Mouse (Mus musculus): ENCODE data around the gene Arfrp1. TPM values are rescaled to one million over a fixed set of nuclear protein-coding genes. Genes with fewer than 3 reads are reported as not detected.

Gene Arfrp1
- polyA plus RNA-seq, 1 experiment from 2014 or later = 64.8 TPM

DNA sequence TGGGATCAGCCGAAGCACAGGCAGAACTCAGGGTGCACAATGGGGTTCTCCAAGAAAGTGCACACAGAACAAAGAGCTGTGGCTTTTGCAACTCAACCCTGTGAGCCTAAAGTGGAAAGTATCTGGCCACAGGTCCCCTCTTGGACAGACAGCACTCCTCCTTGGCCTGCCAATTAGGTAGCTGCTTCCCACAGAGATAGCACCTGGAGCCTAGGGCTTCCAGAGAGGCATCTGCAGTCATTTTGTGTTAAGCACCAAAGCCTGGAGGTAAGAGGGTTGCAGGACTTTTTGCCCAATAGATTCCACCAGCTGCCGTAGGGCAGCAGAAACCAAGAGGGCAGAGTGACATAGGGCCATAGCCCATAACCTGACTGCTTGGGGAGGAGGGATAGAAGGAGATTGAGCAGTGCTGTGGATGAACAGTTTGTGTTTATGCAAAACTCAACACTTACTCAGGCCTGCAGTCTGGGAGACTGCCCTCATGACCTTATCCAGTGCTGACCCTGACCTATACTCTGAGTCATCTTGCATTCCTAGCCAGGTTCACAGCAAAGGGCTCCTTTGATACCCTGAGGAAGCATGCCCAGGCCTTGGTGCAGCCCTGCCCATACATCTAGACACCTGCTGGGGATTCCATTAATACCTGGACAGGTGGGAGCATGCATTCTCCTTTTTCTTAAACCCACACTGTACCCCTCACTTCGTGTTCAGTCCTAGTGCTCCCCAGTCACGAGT, 25.1 kb upstream of the Arfrp1 start:
- Histone ChIP-seq H3K4me2 (no peak overlapping the region), H3K9ac (no peak overlapping the region), H3K27me3 (no peaks in the 10 kb centered on the region), H3K9me3 (no peaks in the 10 kb centered on the region), H3K36me3 (peaks cover 21% of the 10 kb centered on the region), H3K27ac (no peak overlapping the region), H3K4me3 (no peak overlapping the region), H3K4me1 (peaks cover 9% of the 10 kb centered on the region; the same call in 1 of the 2 replicates)
- WGBS = 55% methylated on average over 4 of the region's 4 CpGs
- no peak for ATAC-seq (ENCODE audit: insufficient number of reproducible peaks, low FRiP score, low TSS enrichment, low read depth)

DNA sequence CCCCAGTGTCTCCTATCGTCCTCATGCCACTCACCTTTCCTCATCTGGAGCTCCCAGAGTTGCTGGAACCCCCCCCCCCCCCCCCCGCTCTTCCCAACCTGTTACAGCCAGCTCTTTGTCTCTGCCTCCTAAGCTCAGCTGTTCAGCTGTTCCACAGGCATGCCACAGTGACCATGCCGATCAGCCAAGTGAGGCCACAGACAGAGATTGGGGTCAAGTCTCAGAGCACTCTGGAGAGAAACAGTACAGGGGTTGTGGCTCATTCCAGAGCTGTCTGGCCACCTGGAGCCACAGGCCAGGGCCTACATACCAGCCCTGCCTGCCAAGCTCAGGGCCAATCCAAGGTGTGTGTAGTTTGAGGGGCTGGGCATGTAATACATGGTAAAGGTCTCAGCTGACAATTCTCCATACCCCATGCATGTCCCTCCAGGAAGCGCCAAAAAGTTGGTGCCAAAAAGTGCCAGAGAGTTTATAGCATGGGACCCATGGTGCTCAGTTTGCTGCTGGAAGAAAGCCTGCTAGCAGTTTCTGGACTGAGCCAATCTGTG, 21.5 kb upstream of the Arfrp1 start:
- H3K9me3 ChIP-seq = no peaks in the 10 kb centered on the region
- H3K9ac ChIP-seq = no peak overlapping the region
- no peak overlapping the region for H3K27ac ChIP-seq
- ATAC-seq (ENCODE audit: insufficient number of reproducible peaks, low FRiP score, low TSS enrichment, low read depth) = no peak
- H3K4me2 ChIP-seq = no peak overlapping the region
- peaks cover 51% of the 10 kb centered on the region for H3K36me3 ChIP-seq
- WGBS = 80% methylated on average over 3 of the region's 4 CpGs
- no peak overlapping the region for H3K4me3 ChIP-seq
- H3K27me3 ChIP-seq = no peaks in the 10 kb centered on the region
- peaks cover 20% of the 10 kb centered on the region for H3K4me1 ChIP-seq

DNA sequence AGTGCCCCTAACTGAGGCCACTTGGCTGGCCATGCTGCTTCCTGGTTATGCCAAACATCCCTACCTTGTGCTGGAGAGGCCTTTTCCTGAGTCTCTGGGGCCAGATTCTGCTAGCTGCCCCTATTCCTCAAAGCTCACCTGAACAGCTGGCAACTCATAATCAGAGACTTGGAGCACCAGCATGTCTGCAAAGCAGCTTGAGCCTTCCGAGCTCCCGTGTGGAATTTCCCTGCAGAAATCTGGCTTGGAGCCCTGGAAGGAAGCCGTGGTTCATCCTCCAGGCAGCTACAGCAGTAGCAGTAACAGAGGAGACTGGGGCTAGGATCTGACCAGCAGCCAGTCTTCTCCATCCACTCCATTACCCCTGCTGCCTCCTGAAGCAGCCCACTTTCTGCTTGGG, 20.7 kb upstream of the Arfrp1 start:
- Histone ChIP-seq H3K4me3 (no peak overlapping the region), H3K4me1 (peaks cover 20% of the 10 kb centered on the region), H3K9ac (no peak overlapping the region), H3K36me3 (peaks cover 55% of the 10 kb centered on the region), H3K27ac (peak overlapping the region; percentile 65; the same call in 1 of the 2 replicates), H3K9me3 (no peaks in the 10 kb centered on the region), H3K4me2 (no peak overlapping the region), H3K27me3 (no peaks in the 10 kb centered on the region)
- 53% methylated on average over 3 of the region's 3 CpGs for WGBS
- ATAC-seq (ENCODE audit: insufficient number of reproducible peaks, low FRiP score, low TSS enrichment, low read depth) = no peak

DNA sequence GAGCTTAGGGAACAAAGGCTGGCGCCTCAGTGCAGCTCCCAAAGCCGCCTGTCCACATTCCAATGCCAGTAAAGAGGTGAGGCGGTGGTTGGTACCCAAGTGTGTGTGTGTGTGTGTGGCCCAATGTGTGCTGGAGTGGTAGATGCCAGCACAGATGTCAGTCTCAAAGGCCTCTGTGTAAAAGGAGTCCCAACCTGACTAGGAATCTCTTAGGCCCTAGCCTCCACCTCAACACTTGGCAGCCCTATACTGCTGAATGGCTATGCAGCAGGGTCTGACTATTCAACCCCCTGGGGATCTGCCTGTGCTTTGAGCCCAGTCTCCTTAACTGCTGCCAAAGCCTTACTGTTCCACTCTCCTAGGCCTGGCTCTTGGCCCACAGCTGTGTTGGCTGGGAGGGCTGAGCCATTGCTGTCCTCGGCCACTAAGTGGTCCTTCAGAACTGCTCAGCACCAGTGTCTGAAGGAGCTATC, 19.8 kb upstream of the Arfrp1 start:
- Histone ChIP-seq H3K4me1 (peaks cover 20% of the 10 kb centered on the region), H3K9me3 (no peaks in the 10 kb centered on the region), H3K9ac (no peak overlapping the region), H3K4me2 (no peak overlapping the region), H3K4me3 (no peak overlapping the region), H3K27me3 (no peaks in the 10 kb centered on the region), H3K36me3 (peaks cover 64% of the 10 kb centered on the region), H3K27ac (peak overlapping the region; percentile 65)
- WGBS = 69% methylated on average over 4 of the region's 4 CpGs
- peak; percentile 45; the same call in 1 of the 2 replicates for ATAC-seq (ENCODE audit: insufficient number of reproducible peaks, low FRiP score, low TSS enrichment, low read depth)

DNA sequence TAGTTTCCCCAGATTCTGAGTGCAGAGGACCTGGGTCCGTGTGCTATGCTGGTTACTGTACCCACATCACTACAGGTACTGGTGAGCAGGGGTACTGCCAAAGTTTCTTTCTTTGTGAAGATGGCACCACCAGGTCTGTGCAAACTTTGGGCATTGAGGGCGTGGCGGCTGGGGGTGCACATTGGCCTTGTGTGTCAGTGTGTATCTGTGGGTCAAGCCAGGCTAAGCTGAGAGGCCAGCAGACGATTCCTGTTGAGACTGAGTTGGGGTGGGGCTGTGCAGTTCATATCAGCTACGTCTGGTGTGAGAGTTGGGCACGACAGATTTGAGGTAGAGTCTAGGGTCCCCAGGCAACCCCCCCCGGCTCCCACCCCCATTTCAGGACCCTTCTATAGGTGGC, 19.3 kb upstream of the Arfrp1 start:
- Histone ChIP-seq H3K4me2 (no peak overlapping the region), H3K9ac (no peak overlapping the region), H3K36me3 (peaks cover 69% of the 10 kb centered on the region), H3K27me3 (no peaks in the 10 kb centered on the region), H3K4me3 (no peak overlapping the region), H3K4me1 (peaks cover 20% of the 10 kb centered on the region), H3K9me3 (no peaks in the 10 kb centered on the region), H3K27ac (peak overlapping the region; percentile 54)
- 84% methylated on average over 7 of the region's 7 CpGs for WGBS
- 0 out of 2 replicates have a peak, but pooled peaks have one; percentile 21 for ATAC-seq (ENCODE audit: insufficient number of reproducible peaks, low FRiP score, low TSS enrichment, low read depth)

DNA sequence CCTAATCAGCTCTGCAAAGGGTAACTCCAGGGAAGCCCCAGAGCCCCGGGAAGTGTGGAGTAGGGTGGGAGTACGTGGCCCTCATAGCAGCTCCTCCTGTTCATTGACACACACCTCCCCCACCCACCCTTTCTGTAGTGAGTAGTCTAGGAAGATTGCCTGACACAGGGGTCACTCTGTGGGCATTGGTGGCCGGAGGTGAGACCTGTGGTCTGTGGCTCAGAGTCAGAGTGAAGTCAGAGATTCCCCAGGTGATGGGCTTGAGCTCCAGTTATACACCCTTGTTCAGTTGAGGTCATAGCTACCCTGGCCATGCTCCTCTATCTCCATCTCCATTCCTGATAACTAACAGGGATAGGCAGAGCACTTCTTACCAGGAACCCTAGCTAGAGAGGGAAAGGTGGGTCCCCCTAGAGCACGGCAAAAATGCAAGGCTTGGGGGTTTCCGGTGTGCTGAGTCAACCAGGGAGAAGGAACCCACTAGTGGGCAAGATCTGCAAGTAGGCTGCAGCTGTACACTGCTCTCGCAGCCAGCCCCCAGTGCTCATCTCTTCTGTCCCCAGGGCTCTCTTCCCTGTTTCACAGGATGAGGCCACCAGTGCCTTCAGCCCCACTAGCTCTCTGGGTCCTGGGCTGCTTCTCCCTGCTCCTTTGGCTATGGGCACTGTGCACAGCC, 16.6 kb upstream of the Arfrp1 start:
- H3K36me3 ChIP-seq = peaks cover 79% of the 10 kb centered on the region

DNA sequence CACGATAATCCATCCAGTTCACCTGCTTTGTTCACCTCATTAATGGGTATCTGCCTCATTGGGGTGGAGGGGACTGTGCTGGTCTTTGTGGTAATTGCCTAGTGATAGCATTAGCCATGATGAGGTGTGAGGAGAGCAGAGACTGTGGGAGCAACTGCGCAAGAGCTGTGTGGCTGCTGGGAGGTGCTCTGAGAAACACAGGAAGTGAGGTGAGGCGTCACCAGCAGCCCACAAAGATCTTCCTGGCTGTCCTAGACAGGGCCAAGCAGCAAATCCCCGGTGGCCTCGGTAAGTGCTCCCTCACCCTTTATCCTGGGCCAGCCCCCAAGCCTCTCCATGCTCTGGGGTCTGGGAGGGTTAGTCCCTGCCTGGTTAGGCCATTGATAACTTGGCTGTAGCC, 15.9 kb upstream of the Arfrp1 start:
- Histone ChIP-seq H3K9me3 (no peaks in the 10 kb centered on the region), H3K4me1 (peaks cover 17% of the 10 kb centered on the region), H3K4me3 (no peak overlapping the region), H3K27me3 (no peaks in the 10 kb centered on the region), H3K4me2 (no peak overlapping the region), H3K36me3 (peaks cover 75% of the 10 kb centered on the region), H3K27ac (no peak overlapping the region), H3K9ac (no peak overlapping the region)
- 95% methylated on average over 5 of the region's 5 CpGs for WGBS
- no peak for ATAC-seq (ENCODE audit: insufficient number of reproducible peaks, low FRiP score, low TSS enrichment, low read depth)

More for the DNA sequence above, 16.6 kb upstream of the Arfrp1 start:
- no peak overlapping the region for H3K4me3 ChIP-seq
- H3K9ac ChIP-seq = no peak overlapping the region
- WGBS = 86% methylated on average over 6 of the region's 6 CpGs
- no peaks in the 10 kb centered on the region for H3K27me3 ChIP-seq
- no peak overlapping the region for H3K4me2 ChIP-seq
- no peak overlapping the region for H3K27ac ChIP-seq
- ATAC-seq (ENCODE audit: insufficient number of reproducible peaks, low FRiP score, low TSS enrichment, low read depth) = no peak
- peaks cover 19% of the 10 kb centered on the region for H3K4me1 ChIP-seq
- H3K9me3 ChIP-seq = no peaks in the 10 kb centered on the region

DNA sequence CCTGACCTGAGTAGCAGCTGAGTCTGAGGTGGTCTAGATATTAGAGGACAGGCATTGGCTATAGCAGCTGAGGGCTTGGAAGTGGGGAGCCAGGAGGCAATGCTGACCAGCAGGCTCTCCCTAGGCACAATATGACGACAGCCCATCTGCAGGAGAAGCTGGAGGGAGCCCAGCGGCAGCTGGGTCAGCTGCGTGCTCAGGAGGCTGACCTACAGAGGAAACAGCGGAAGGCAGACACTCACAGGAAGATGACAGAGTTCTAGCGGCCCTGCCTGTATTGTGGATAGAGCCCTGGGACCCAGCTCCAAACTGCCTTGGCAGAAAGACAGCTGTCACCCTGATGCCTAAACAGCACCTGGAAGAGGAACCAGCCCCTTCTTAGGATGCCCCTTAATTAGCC, 15.0 kb upstream of the Arfrp1 start:
- Histone ChIP-seq H3K9ac (no peak overlapping the region), H3K27ac (no peak overlapping the region), H3K4me2 (no peak overlapping the region), H3K36me3 (peaks cover 70% of the 10 kb centered on the region), H3K27me3 (no peaks in the 10 kb centered on the region), H3K9me3 (no peaks in the 10 kb centered on the region), H3K4me3 (no peak overlapping the region), H3K4me1 (peaks cover 10% of the 10 kb centered on the region; the same call in 1 of the 2 replicates)
- 90% methylated on average over 5 of the region's 5 CpGs for WGBS
- no peak for ATAC-seq (ENCODE audit: insufficient number of reproducible peaks, low FRiP score, low TSS enrichment, low read depth)

DNA sequence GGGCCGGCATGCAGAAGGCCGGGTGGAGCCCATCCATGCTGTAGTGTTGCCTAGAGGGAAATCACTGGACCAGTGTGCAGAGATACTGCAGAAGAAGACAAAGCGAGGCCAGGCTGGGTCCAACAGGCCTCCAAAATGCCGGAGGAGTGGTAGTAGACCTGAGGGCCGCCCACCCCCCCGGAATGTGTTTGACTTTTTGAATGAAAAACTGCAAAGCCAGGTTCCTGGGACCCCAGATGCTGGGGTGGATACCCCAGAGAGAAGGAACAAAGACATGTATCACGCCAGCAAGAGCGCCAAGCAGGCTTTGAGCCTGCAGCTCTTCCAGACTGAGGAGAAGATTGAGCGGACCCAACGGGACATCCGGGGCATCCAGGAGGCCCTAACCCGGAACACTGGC, 14.6 kb upstream of the Arfrp1 start, which contains the start of gene Lime1:
TSS of gene Lime1 (plus strand) at position 301 of the 400 bp plus-strand sequence.
- no peak within 1 kb of the TSS for H3K27ac ChIP-seq
- no peaks in the 10 kb centered on the region for H3K27me3 ChIP-seq
- H3K4me3 ChIP-seq = no peak within 1 kb of the TSS
- H3K4me2 ChIP-seq = no peak within 1 kb of the TSS
- H3K4me1 ChIP-seq = 0 out of 2 replicates have a peak, but pooled peaks cover 5% of the 10 kb centered on the region
- no peak for ATAC-seq (ENCODE audit: insufficient number of reproducible peaks, low FRiP score, low TSS enrichment, low read depth)
- peaks cover 70% of the 10 kb centered on the region for H3K36me3 ChIP-seq
- H3K9me3 ChIP-seq = no peaks in the 10 kb centered on the region
- WGBS = 94% methylated on average over 12 of the region's 12 CpGs
- no peak within 1 kb of the TSS for H3K9ac ChIP-seq

DNA sequence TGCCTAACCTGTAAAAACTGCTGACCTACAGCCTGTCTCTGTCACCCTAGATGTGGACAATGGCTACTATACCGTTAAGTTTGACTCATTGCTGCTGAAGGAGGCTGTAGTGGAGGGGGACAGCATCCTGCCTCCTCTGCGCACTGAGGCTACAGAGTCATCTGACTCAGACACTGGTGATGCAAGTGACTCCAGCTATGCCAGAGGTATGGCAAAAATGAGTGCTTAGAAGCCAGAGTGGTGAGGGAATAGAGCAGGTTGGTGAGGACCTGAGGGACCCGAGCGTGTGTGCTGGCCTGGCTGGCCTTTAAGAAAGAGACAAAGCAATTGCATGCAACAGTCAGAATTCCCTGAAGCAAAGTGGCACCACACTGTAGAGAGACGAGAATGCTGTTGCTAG, 13.5 kb upstream of the Arfrp1 start:
- no peaks in the 10 kb centered on the region for H3K9me3 ChIP-seq
- H3K36me3 ChIP-seq = peaks cover 60% of the 10 kb centered on the region
- H3K9ac ChIP-seq = no peak overlapping the region
- no peak overlapping the region for H3K4me3 ChIP-seq
- no peak overlapping the region for H3K27ac ChIP-seq
- H3K4me1 ChIP-seq = no peaks in the 10 kb centered on the region
- 88% methylated on average over 5 of the region's 5 CpGs for WGBS
- no peak overlapping the region for H3K4me2 ChIP-seq
- no peak for ATAC-seq (ENCODE audit: insufficient number of reproducible peaks, low FRiP score, low TSS enrichment, low read depth)
- no peaks in the 10 kb centered on the region for H3K27me3 ChIP-seq

DNA sequence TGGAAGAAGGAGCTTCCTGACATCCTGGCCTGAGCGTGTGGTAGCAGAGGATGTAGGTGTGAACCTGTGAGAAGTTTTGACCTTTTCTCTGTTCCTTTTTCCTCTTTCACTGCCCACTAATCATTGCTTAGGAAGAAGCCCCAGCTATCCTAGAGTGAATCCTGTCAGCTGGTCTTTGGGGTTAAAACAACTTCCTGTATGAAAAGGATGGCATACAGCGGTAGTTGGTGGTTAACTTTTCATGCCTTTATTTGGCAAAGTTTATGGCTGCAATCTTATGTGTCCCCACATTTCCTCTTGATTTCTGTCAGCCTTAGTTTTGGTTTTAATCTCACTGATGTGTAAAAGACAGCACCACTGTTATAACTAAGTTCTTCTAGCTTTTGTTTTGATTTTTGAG, 12.0 kb upstream of the Arfrp1 start:
- H3K27ac ChIP-seq = no peak overlapping the region
- H3K4me1 ChIP-seq = no peaks in the 10 kb centered on the region
- H3K27me3 ChIP-seq = no peaks in the 10 kb centered on the region
- H3K36me3 ChIP-seq = peaks cover 45% of the 10 kb centered on the region
- H3K9ac ChIP-seq = no peak overlapping the region
- no peak overlapping the region for H3K4me3 ChIP-seq
- 91% methylated on average over 2 of the region's 2 CpGs for WGBS
- H3K9me3 ChIP-seq = no peaks in the 10 kb centered on the region
- no peak for ATAC-seq (ENCODE audit: insufficient number of reproducible peaks, low FRiP score, low TSS enrichment, low read depth)
- no peak overlapping the region for H3K4me2 ChIP-seq

DNA sequence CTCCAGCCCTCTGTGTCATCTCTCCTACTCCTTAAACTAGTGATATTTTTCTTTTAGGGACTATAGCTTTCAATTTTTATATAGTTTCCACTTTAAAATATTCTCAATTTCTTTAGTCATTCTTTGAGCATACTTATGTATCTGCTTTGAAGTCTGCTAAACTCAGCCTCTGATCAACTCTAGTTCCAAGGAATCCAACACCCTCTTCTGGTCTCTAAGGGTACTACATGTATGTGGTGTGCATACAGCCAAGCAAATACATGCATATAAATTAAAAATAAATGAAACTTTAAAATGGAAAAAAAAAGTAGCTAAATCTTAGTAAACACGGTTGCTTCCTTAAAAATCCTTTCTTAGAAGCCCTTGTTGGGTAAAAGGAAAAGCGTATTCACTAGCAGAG, 10.6 kb upstream of the Arfrp1 start:
- Histone ChIP-seq H3K4me2 (no peak overlapping the region), H3K36me3 (peaks cover 35% of the 10 kb centered on the region), H3K4me1 (no peaks in the 10 kb centered on the region), H3K27ac (no peak overlapping the region), H3K9me3 (no peaks in the 10 kb centered on the region), H3K4me3 (no peak overlapping the region), H3K9ac (no peak overlapping the region), H3K27me3 (no peaks in the 10 kb centered on the region)
- WGBS = 88% methylated on average over 2 of the region's 2 CpGs
- ATAC-seq (ENCODE audit: insufficient number of reproducible peaks, low FRiP score, low TSS enrichment, low read depth) = no peak

Measured in limb, embryonic 15.5 days (tissue).